Mouse (Mus musculus): ENCODE measurements around the gene Foxp1.

The Foxp1 gene

DNA sequence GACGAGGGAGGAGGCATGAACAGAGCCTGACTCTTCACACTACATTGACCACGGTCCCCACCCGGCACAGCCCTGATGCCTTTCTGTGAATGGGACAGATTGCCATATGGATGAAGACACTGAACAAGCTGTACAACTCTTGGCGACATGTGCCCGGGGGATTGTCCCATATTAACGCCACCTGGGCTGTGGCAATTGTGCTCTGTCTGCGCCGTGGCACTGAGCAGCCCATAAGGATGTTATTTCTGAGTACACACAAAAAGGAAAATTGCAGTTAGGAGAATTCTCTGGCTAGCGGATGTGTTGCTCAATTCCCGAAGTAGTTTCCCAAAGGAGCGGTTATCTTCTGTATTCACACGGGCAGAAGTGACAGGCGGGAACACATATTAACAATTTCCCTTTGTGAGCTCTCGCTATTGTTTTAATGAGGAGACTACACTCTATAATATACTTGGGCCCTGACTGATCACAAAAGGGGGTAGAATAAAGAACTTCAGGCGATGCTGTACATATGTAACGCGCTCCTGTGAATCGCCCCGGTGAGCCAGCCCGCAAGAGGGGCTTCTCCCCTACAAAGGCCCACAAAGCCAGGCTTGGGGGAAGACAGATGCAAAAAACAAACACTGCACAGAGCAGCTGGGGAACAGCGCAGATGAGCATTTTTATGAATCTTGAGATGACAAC is 528.3 kb downstream of the Foxp1 start:
- no peak for DNase-seq (ENCODE audit: low spot score in 2 of 2)

DNA sequence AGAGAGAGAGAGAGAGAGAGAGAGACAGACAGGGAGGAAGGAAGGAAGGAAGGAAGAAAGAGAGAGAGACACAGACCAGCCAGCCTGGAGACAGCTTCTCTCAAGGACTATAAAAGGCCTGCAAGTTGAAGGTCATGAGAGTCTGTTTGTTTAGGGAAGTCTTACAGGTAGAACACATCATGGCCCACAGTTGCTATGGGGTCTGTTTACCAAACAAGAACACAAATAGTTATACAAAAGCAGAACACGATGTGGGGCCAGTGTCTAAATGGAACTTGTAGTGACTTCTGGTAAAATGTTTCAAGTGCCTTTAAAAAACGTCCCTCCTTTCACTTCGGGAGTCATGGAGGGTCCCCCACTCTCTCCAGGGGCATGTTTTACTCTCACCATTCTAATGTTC is 529.3 kb downstream of the Foxp1 start:
- no peak for DNase-seq (ENCODE audit: low spot score in 2 of 2)

DNA sequence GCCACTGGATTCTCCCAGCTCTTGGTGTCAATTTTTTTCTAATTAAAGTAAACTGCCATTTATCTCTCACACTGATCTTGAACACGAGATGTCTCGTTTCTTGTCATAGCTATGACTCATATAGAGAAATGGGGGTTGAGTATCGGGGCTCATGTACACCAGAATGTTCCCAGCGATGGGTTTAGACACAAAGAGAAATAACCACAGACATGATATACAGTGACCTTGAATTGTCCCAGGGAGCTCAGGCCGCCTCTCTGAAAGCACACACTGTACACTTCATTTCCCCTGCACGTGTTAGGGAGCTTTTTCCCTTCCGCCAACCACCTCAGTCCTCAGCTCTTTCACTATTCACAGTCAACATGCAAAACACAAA is 529.8 kb downstream of the Foxp1 start:
- DNase-seq (ENCODE audit: low spot score in 2 of 2): no peak

DNA sequence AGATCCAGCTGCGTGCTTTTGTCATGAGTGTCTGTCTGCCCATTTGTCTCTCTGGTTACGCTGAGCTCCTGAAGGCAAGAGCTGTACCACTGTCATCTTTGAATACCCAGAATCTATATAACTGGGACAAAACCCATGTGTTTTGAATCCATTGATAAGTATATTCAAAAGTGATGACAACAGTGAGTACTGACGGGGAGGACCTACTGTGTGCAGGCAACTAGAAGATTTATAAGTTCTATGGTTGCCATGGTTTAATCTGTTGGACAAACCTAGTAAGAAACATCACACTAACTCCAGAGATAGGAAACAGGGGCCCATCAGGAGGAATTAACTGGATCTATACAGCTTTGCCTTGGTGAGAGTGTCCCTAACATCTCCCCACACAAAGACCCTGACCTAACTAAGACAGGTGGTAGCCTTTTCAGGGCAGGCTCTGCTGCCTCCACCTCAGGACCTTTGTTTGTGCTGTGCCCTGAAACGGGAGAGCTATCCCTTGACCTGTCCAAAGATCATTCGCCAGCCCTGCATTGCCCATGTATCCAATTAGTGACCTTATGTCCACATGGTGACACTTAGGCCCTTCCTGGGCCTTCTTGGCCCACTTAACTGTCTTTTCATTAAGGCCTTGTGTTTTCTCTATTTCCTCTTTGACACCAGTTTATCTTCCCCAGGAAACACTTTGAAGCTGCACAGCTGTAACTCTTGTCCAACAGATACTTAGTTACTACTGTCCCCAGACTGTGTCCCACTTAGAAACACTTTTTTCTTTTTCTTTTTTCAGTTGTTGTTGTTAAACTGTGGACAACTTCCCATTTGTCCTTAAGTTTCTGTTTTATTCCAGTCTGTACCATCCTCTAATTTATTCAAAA is 530.4 kb downstream of the Foxp1 start:
- DNase-seq (ENCODE audit: low spot score in 2 of 2): no peak

DNA sequence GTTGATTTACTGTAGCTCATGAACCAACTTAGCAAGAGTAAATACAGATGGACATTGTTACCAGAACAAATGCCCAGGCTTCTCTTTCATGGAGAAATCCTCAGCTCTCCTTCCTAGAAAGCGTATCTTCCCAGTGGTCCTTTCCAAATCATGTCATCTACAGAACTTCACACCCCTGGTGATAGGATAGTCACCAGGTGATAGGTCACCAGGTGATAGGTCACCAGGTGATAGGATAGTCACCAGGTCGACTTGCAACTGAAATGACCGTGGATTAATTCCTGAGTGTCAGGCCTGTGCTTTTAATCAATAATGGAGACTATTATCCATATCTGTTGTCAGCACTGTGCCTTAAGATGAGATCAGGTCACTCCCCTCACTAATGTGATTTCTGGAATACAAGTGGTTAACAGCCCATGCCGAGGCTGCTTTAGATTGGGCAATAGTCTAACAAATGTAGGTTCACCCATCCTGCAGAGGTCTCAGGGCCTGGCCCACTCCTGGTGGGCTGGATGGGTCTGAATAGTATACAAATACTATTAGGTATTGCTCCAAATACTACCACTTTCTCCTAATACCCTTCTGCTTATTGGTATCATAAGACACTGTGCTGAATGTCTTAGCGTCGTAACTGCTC is 534.9 kb downstream of the Foxp1 start:
- DNase-seq (ENCODE audit: low spot score in 2 of 2): no peak

DNA sequence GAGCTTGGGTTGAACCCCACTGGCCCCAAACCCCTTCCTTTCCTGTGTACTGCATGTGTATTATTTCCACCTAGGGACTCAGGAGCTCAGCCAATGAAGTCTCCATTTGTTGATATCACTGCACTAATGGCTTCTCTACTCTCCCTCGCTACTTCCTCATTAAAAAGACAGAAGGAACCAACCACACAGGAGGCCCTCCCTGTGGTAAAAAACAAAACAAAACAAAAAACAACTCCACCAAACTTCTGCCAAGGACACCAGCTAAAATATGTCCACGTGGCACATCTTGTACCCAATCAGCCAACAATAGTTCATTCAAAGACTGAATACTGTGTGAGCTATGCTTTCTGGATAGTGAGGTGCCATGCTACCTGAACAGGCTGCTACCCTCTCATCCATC is 537.1 kb downstream of the Foxp1 start:
- DNase-seq (ENCODE audit: low spot score in 2 of 2): no peak

DNA sequence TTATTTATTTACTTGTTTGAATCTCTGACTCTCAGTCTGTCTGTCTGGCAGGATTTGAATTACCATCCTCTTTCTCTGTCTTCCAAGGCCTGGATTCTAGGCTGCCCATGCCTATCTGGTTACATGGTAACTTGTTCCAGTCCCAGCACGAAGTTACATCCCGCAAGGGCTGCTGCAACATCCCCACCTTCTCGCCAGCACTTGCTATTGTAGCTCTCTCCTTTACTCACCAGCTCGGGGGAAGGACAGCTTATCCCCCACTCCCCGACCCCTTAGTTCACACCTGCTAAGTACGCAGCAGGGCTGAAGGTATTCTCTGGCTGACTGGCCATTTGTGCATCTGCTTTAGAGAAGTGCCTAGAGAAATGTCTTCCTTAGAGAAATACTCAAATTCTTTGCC is 537.9 kb downstream of the Foxp1 start:
- DNase-seq (ENCODE audit: low spot score in 2 of 2): no peak

DNA sequence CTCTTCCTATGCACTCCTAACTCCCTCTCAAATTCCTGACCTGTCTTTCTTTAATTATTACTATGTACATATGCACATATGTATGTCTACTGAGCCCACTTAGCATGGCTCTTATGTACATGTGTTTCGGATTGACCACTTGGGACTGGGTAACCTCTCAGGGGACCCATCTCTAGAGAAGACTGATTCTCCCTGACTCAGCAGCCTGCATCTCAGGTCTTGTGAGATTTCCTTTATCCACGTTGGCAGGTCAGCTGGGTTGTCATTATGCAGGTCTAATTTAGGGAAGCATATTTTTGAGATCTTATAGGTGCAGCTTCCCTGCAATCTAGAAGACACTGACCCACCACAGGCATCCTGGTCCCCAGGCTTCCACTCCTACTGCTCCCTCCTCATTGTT is 538.5 kb downstream of the Foxp1 start:
- DNase-seq (ENCODE audit: low spot score in 2 of 2): no peak

DNA sequence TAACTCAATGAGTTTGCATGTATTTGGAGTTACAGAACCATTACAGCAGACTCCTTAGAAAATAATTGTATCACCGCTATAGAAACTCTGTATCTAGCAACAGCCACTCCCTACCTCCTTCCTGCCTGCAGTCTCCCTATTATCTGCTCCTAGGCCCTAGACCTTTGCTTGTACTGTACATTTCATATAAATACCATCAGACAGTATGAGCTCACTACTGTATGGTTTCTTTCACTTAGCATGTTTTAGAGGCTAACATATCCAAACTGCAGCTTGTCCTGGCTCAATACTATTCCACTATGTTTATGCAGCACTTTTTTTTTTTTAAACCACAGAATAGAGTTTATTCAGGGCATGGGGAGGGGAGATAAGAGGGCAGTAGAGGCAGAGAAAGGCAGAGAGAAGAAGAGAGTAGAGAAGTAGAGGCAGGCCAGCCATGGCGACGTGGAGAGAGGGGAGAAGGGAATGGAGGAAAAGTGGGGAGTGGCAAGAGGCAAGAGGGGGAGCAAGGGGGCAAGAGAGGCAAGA is 539.1 kb downstream of the Foxp1 start:
- DNase-seq (ENCODE audit: low spot score in 2 of 2): no peak

DNA sequence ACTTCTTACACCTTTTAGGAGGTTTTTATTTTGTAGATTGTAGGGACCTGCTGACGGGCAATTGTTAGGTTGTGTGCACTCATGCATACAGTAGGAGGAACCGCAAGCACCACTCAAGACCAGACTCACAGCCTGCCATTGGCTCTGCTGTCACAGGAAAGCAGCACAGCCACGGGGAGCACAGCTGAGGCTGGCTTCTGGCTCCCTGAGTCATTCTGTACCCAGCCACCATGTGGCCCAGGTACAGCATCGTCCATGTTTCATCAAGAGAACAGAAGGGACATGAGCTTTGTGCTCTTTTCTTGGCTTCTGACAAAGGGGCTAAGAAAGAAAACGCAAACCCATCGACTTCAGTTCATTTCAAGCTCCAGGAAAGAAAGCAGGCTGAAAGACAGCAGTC is 541.3 kb downstream of the Foxp1 start:
- no peak for DNase-seq (ENCODE audit: low spot score in 2 of 2)

DNA sequence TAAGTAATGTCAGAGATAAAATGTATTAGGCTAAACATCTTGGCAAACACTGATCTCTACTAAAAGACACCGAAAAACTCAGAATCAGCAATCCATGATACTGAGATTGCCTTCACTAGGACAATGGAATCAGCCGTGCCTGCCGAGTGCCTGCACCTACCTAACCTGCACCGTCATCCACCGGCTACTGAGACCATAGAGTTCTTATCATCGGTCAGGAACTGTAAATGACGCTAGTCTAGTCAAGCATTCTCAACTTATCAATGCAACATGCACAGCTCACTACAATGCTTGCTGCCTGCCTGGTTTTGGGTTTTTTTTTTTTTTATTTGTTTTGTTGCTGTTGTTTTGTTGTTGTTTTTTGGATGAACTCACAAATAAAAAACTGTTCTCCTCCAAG is 542.1 kb downstream of the Foxp1 start:
- no peak for DNase-seq (ENCODE audit: low spot score in 2 of 2)

DNA sequence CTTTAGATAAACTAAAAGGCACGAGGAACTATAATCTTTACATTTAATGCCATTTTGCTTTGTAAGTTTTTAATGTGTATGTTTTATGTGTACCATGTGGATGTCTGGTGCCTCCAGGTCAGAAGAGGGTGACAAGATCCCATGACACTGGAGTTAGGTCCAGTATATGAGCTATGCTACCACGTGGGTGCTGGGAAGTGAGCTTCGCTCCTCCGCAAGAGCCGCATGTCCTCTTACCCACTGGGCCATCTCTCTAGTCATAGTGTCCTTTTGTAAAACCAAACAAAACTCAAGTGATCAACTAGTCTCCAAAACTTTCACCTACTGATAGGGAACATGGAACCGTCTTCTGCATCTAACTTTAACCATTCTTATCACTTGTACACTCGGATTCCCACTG is 542.5 kb downstream of the Foxp1 start:
- no peak for DNase-seq (ENCODE audit: low spot score in 2 of 2)

DNA sequence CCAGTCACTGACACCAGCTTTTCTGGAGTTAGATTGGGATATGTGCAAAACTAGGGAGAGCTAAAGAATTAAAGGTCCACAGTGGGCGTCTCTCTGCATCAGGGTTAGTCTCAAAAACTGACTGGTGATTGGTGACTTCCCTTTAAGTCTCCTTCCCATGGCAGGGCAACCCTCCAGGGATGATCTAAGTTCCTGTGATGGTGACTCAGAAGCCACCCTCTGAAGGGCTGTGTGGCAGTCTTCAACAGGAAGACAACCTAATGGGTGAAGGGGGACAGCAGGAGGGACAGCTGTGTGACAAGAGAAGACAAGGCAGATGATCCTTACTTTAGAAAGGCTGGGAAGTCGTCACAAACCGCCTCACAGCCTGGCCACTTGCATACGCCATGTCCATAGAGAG is 544.7 kb downstream of the Foxp1 start:
- no peak for DNase-seq (ENCODE audit: low spot score in 2 of 2)

DNA sequence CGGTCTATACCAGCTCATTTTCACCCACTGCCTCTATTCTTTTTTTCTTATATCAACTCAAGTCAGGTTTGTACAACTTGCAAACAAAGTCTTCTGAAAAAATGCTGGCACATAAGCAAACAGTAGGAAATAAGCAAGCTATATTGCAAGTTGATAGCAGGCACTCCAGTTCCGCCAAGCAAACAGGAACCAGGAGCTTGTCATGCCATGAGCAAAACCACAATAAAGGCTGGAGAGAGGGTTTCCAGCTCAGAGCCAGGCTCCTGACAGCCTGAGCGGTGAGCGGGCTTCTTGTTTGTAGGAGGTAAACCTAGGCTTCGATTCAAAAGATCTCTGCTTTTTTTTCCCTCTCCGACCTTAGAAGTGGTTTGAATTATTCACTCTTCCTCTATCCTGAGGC is 546.6 kb downstream of the Foxp1 start:
- no peak for DNase-seq (ENCODE audit: low spot score in 2 of 2)

DNA sequence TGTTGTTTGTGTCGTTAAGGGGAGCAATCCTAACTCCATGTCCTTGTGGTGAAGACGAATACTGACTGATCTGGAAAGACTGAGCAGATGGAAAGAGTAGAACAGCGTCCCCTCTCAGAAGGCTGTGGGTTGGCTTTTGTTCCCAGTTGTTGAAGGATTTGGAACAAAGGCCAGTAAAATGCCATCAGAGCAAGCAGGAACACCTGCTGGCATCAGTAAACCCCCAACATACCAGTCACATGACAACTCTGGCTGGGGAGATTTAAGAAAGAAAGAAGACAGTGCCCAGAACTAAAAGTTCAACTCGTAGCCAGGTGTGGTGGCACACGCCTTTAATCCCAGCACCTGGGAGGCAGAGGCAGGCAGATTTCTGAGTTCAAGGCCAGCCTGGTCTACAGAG is 549.1 kb downstream of the Foxp1 start:
- no peak for DNase-seq (ENCODE audit: low spot score in 2 of 2)

DNA sequence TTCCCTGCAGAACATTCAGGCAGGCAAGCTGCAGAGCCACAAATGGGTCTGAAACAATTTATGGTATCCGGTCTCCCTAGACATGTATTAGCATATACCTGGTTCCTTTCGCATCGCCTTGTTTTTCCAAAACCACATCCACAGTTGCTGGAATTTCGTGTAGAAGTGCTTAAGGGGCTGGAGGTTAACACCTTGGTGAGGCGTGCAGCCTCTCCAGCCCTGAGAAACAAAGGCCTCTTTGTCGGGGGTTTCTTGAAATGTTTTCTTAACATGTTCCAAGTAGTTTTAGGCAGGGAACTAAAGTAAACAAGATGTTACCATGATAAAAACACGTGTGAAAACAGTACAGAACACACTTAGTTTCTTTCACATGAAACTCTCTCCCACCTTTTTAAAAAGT is 550.1 kb downstream of the Foxp1 start:
- DNase-seq (ENCODE audit: low spot score in 2 of 2): no peak

DNA sequence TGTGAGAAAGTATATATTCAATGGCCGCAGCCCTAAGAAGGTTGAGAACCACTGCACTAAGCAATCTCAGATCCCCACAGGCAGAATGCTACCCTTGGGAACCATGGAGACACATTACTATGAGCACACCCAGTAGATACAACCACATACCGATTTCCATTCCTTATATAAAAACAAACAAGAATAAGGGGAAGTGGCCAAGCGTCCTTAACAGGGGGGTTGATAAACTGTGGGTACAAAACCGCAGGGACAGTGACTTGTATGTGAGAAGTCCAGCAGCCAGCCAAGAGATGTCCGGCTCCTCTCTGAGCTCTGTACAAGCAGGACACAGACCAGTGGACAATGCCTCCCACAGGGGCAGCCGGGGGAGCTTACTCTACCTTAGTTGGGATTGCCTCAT is 563.2 kb downstream of the Foxp1 start:
- no peak for DNase-seq (ENCODE audit: low spot score in 2 of 2)

DNA sequence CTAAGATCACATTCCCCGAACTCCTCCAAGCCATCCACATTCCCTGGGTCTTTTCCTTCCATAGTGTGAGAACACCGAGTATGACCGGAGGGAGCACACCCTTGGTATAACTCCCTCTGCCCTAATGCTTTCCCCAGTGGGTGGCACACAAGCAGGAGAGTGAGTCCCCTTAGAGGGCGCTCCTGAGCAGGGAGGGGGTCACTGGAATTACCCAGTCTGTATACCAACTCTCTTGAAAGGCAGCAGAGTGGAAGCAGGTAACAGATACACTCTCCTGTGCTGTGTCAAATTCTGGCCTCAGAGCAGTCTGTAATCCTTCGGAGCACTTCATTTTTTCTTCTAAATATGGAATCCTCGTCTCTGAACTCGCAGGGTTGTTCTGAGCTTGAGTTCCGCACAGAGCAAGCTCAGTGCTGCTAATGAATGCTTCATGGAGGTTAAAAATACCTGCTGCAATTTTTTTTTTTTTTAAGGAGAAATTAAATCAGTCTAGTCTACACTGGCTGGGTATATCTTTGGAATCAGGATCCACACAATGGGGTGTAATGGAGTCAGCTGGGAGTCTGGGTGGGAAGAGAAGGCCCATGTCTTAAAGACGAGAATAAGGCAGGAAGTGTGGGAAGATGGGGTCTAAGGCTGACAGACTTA is 565.9 kb downstream of the Foxp1 start:
- DNase-seq (ENCODE audit: low spot score in 2 of 2): no peak

DNA sequence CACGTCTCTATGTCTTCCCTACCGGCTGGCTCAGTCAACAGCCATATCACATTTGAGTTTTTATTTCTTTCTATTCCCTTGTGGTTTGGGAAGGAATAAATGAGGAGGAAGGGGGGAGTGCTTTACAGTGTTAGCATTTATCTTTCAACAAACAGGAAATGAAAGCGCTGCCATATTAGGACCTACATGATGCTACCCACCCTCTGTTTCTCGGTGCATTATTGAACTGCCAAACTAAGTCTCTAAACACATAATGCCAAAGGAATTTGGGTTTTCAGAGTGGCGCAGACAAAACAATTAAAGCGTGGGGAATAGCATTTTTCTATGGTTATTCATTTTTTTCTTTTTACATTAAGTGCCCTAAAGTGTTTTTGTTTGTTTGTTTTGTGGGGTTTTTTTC is 566.8 kb downstream of the Foxp1 start:
- no peak for DNase-seq (ENCODE audit: low spot score in 2 of 2)

DNA sequence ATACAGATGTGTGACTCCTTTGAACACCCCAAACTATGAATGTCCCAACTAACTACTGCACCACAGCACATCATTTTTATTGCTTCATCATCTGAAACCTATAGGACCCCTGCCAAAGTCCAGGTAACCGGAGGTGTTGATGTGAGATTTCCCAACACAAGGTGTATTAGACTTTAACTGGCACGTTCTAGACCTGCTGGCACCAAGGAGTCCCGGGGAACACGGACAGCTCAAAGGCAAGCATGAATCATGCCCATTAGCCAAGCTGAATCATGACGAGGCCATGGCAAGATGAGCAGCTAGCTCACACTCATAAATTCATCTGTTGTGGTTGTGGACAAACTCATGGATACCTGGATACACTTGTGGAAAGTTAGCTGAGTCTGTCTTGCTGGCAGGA is 568.1 kb downstream of the Foxp1 start:
- DNase-seq (ENCODE audit: low spot score in 2 of 2): no peak

DNA sequence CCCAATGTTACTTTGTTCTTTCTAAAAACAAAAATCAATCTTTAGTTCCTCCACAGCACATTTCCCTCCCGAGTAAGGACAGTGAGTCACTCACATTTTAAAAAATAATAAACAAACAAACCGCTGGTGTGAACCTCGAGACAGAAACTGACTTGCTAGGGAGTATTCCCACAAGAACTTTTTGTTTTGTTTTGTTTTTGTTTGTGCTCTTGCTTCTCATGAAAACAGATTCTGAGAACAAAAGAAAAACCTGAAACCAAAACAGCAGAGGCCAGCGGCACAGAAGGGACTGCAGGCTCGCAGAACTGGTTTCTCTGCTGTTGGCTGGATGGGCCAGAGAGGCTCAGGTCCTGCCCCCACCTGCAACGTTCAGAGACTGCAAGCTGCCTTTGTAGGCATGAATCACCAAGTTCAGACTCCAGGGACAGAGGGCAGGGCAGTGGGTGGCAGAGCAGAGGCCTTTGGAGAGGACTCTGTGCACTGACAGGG is 572.8 kb downstream of the Foxp1 start:
- DNase-seq (ENCODE audit: low spot score in 2 of 2): peak; percentile 63 to 80

DNA sequence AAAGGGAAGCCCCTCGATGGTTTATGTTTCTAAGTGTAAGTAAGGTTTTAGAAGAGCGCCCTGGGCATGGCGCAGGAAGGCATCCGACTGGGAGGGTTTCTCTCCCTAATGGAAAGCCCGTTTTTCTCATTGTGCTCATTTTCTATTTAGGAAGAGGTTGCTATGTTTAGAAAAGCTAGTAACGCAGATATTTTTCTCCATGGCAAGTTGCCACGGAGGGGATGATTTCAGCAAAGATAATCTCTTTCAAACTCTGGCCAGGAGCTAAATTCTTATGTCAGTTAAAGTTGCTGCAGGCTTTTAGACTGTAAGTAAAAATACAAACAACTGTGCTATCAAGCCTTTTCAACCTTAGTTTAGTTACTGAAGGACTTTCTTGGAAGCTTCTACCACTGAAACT is 573.2 kb downstream of the Foxp1 start:
- peak; percentile 33 to 46 for DNase-seq (ENCODE audit: low spot score in 2 of 2)

Measured in urinary bladder, postnatal 36 days (tissue).